Mouse (Mus musculus) induced T-regulatory cell, adult 2 months (primary cell): ENCODE measurements around the gene Mcmbp.
"Not testable (repeated sequence)": the region's sequence is repeated elsewhere in the genome, so short reads cannot be mapped to it uniquely, and the experiment has no call there.

Experiments
- DNase-seq: peaks from one replicate; pipeline ENCODE4 v3.0.0-alpha.2; 2012; ENCODE audit warnings: low read depth

Mcmbp gene

DNA sequence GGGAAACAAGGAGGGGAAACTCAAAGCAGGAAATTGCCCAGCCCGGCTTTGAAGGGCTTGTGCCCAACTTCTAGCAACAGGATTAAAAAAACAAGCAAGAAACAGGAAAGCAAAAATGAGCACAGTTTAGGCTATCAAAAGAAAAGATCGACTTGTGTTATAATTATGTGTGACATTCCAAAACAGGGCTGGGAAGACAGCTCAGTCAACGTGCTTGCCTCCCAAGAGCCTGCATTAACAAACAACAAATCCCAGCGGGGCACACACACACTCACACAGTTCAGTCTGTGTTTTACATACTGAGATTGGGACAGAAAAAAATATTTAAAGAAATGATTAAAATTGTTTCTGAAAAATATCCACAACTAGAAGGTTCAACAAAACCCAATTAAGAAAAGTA is 22.3 kb downstream of the Mcmbp start:
- no peak for DNase-seq

DNA sequence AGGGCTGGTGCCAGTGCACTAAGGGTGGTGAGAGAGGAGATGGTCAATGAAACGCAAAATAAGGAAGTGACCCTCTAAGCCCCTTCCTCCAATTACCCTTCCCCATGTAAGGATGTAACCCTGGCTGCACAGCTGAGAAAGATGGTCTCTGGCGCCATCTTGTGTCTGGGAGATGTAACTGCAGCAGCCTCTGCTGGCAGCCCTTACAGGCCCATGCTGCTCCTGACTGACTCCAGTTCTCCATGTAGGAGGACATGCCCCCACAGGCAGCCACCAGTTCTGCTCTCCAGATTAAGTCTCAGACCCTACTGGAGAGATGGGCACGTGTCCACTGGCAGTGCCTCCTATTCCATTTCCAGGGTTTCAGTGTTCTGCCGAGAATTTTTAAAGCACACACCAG is 34.6 kb downstream of the Mcmbp start:
- DNase-seq, result peak; percentile 77

DNA sequence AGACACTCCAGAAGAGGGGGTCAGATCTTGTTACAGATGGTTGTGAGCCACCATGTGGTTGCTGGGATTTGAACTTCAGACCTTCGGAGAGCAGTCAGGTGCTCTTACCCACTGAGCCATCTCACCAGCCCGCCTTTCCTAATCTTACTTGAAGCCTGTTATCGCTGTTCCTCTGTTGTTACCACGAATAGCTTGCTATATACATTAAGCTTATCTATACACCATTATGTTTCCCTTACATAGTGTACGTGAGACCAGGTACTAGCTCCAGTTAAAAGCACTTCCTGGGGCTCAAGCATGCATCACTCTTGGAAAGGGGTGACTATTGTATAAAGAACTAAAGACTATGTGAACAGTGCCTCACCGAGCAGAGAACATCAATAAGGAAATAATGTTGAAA is 40.3 kb downstream of the Mcmbp start:
- not testable (repeated sequence) for DNase-seq

DNA sequence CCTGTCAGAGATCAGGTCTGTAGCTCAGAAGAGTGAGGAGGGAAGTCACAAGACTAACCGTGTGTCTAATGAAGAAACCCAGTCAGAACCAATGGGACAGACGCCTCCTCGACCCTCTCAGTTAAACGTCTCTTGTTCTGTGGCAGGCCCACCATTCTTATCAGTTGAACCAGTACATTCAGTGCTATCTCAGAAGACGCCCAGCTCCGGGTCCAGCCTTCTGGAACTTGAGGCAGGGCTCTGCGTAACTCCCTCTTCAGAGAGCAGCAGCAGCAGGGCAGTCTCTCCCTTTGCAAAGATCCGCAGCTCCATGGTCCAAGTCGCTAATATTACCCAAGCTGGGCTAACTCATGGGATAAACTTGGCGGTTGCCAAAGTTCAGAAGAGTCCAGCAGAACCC is 45.4 kb downstream of the Mcmbp start:
- no peak for DNase-seq

DNA sequence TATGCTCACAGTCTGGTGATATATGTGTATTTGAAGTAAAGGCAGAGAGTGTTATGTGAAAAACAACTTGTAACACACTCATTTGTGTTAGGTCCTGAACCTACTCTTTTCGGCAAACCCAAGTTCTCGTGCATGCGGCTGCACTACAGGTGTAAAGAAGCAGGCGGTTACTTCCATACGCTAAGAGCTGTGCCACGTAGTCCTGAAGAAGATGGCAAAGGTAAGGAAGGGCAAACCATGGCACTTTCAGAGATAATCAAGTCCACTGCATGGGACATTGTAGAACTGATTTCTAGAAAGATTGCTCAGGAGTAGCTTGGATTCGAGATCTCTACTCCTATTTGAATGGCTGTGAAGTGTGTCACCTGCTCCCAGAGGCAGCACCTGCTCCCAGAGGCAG is 48.1 kb downstream of the Mcmbp start:
- no peak for DNase-seq

DNA sequence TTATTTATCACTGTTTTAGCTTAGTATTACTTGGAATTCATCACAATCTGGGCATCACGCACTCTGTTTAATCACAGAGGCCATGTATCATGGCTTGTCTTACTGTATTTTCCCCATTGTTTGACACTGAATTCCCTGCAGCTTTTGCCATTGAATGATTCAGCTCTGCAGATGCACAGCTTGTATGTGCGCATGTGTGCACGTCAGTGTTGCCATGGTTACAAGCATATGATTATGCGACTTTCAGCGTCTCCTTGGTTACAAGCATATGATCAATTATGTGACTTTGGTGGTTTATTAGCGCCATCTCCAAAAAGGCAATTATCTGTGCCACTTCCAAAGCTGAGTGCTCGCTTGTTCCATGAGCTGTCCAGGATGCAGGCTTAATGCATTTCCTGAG is 49.5 kb downstream of the Mcmbp start:
- peak; percentile 46 for DNase-seq

DNA sequence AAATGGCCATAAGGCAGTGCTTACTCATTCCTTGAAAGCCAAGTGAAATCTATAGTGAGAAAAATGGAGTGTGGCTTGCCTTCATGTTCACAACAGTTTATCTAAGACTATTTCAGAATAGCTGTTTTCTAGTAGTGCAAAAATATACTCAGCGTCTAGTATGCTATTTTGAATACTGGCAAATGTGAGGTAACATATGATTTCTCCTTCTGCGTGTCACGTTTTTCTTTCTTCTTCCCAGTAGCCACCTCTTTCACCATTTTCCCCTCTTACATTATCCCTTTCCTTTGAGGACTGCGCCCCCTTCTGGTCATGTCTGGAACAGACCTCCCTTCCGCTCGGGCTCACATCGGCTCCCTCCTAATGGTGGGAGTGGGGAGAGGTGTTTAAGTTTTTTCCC is 50.2 kb downstream of the Mcmbp start:
- DNase-seq, result peak; percentile 91

DNA sequence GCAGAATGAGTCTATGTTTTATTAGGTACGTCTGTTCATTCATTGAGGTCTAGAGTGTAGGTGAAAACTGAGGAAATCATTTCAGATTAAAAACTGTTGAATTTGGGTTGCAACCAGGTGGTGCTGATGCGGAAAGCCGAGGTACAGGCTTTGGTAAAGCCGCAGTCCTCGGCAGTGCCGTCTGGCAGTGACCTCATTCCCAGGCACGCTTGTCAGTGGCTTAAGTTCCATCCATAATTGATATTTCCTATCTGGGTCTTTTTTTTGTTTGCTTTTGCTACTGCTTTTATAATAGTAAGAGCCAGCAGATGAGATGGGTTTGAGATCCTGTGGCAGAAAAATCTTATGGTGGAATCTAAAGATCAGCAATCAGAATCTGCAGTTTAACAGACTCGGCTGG is 50.9 kb downstream of the Mcmbp start:
- no peak for DNase-seq

DNA sequence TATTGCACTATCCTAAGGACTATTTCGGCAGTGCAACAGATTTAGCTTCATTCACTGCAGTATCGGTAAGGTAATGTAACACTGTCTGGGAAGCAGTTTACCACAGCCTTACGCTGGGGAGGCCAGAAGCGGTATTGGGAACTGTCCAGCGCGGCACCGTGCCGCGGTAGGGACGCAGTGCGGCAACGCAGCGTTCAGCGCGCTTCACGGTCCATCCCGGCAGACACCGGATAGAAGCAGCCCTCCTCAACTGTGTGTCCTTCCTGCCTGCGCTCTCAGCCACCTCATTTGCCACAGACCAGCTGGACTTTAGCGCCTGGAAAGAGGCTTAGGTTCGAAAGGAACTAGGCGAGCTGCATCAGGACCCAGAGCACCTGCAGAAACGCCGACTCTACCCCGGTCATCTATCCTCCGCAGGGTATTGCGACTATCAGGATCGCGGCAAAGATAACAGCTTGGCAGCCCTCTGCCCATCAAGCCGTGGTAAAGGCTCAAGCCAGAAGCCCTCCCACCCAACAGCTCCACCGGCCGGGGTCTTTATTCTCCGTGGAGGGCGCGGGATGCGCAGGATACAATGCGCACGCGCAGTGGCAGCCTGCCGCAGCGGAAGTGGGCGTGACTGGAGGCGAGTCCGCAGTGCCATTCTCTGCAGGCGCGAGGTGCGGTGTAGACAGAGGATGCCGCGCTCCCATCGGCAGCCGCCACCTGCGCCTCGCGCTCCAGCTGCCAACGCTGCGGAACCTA is 52.3 kb downstream of the Mcmbp start:
- DNase-seq, result peak; percentile 86

DNA sequence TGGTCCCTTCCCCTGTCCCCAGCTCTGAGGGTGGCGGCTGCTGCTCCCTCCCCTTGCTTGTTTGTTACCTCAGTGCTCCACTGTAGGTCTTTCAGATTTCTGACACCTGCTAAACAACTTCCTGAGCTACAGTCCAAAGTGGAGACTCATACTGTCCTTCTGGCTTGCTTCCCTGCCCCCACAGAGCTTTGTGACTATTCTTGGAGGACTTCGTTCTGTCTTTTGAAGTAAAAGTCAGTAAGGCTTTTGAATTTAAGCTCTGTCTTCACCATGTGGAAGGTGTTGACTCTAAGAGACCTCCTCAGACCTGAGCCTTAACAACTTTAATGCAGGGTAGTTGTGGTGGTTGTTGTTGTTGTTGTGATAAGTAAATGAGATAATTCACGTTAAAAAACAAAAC is 61.7 kb downstream of the Mcmbp start:
- no peak for DNase-seq

DNA sequence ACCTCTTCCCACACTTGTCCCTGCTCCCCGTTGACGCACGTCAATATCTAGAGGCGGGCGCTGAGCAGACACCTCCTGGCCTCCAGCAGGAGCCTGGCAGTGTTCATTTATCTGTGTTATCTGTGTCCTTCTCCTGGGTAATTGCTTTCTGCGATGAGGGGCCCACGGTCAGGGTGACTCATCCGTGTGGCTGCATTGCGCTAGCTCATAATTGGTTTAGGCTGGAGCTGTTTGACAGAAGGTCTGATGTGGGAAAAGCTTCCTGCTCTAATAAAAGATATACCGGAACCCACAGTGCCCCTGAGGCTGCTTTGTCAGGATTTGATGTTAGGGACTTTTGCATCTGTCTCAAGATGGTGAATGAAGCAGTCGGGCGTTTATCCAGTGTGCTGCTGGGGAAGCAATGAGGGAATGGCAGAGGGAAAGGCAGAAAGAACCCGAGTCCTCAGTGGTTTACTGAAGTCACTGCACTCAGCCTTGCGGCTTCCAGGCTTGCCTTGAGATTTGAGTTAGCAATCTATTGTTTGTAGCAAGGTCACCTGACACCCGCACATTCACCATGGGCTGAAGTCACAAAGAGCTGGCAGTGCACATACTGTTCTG is 67.8 kb downstream of the Mcmbp start:
- no peak for DNase-seq

DNA sequence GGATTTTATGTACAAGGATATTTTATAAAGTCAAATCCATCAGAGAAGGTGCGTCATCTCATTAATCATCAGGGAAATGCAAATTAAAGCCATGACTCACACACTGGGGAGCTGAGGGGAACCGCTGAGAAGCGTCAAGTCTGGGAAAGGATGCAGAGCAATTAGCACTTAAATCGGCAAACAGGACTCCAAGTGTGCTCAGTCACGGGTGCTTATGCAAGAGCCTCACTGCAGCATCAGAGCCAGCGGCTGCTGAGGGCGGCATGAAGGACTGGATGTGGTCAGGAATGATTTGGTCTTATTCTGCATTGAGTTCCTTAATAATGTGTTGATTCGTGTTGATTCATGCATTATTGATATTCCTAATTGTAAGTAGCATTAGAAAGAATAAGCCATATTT is 68.3 kb downstream of the Mcmbp start:
- no peak for DNase-seq

DNA sequence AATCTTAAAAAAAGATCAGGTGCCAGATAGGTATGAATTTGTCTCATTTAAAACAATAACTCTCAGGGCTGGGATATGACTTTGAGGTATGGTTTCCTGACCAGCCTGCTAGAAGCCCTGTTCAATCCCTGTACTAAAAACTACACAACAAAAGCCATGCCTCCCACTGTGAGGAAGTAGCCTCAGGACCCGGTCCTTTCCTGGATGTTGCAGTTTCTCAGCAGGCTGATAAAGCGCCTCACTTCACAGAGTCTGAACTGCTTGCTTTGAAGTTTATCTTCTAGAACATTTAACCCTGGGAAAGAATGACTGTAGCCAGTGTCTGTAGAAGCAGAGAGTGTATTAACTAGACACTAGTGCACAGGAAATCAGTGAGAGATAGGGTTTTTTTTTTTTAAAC is 71.5 kb downstream of the Mcmbp start:
- no peak for DNase-seq

DNA sequence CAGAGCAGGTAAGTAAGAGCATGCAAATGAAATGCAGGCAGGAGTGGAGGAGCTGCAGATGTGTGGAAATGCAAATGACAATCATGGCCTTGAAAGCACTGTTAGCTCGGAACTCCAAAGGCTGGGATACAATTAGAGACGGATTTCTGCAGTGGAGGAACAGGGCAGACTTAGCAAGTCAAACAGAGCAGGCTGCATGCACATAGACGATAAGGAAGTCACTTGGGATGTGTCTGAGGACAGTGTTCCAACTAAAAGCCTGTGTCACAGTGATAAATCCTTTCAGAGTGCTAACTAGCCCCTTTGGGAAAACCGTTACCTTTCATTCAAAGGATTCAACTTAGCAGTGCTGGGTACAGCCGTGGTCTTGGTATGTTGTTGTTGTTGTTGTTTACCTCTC is 72.5 kb downstream of the Mcmbp start:
- DNase-seq, result no peak

DNA sequence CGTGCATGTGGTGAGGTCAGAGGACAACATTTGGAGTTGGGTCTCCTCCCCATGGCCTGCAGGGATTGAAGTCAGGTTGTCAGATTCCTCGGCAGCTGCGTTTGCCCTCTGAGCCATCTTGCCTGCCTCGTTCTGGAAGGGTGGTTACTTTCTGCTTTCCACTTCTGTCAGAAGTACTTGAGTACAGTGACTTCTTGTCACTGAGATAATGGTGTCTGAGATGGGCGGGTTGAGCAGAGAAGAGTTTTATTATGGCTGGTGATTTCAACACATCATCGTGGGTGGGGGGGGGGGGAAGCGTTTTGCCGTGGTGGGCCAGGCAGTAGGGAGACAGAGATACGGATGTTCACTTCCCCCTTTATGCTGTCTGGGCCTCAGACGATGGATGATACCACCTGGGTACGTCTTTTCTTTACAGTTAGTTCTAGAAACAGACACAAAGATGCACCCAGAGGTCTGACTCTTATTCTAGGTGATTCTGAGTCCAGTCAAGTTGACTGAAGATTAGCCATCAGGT is 75.4 kb downstream of the Mcmbp start:
- DNase-seq, result no peak

DNA sequence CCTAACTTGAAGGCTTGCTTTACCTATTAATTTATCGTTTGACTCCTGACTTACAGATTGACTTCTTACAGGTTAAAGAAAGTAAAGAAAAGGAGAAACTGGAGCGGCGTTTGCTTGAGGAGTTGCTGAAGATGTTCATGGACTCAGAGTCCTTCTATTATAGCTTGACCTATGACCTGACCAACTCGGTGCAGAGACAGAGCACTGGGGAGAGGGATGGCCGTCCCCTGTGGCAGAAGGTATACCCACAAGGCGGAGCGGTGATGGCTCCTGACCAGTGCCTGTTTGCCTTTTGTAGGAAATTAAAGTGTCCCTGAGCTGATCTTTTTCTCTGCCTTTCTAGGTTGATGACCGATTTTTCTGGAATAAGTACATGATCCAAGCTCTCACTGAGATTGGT is 76.4 kb downstream of the Mcmbp start:
- DNase-seq, result no peak

DNA sequence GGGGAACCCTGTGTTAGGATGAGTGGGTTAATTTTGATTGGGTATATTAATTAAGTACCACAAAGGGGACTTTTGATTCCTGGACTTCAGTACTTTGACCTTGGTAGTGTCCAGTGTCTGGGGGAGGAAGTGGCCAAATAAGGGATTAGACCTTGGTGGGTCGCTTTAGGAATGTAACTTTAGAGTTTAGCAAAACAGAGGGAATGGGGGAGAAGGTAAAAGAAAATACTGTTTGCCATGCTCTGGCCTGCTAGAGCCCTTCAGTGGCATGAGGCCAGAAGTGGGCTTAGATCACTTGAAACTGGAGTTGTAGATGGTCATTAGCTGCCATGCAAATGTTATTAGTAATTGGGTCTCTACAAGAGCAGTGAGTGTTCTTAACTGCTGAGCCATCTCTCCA is 83.3 kb downstream of the Mcmbp start:
- DNase-seq, result no peak
